Mouse (Mus musculus): ENCODE measurements around the gene Katnal1. TPM values are rescaled to one million over a fixed set of nuclear protein-coding genes. Genes with fewer than 3 reads are reported as not detected.

Gene Katnal1
- polyA plus RNA-seq, 1 experiment from 2014 or later = 24.2 TPM

DNA sequence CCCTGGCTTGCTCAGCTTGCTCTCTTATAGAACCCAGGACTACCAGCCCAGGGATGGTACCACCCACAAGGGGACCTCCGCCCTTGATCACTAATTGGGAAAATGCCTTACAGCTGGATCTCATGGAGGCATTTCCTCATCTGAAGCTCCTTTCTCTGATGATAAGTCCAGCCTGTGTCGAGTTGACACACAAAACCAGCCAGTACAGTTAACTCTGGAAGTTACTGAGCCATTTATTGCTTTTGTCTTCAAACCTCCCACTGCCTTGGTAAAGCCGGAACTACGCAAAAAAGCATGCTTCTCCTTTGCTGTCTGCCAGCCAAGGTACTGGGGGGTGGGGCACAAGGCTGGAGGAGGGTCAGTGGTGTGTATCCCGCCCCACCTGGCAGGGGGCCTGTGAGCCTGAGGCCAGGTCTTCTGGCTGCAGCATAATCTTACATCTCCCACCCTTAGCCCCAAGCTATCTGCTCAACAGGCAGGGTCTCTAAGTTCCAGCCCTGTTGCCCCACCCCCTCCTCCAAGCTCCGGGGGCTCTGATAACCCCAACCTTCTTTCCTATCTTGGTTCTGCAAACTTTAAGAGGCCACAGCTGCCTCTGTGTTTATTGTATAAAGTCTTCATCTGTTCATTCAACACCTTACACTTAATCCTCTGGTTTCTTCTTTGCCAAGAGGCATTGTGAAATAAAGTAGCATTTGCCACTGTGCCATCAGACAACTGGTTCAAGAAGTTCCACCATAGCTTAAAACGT lies 6.1 kb upstream of the Katnal1 start:
- 56% methylated on average over 7 of the region's 7 CpGs for WGBS

DNA sequence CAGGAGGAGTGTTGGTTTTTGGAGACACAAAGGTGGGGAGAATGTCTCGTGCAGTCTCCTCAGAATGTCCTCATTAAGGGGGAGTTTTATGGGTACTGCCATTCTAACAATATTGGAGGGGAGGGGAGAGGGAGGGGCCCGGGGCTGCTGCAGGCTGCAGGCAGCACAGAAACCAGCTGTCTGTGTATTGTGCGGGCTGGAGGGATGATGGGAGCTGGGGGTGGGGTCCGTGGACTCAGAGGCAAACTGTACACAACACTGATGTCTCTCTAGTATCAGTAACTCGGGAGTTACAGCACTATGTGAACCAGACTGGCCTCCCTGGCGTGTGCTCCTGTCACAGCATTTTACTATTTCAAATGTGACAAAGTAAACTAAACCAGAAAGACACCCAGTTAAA lies 5.3 kb upstream of the Katnal1 start:
- no peak for DNase-seq (ENCODE audit: low spot score)
- H3K27ac ChIP-seq (replicated peaks) = no peak overlapping the region

More for the DNA sequence above, 6.1 kb upstream of the Katnal1 start:
- Histone ChIP-seq H3K9me3 (replicated peaks) (no peaks in the 10 kb centered on the region; the same call in 1 of the 2 replicates), H3K27me3 (ENCODE audit: low read depth, poor library complexity, severe bottlenecking) (no peaks in the 10 kb centered on the region), H3K4me1 (peaks cover 15% of the 10 kb centered on the region), H3K4me3 (no peak overlapping the region), H3K27ac (replicated peaks) (peak overlapping the region; percentile 13; the same call in 1 of the 2 replicates), H3K36me3 (no peaks in the 10 kb centered on the region)
- no peak for DNase-seq (ENCODE audit: low spot score)

GRCm38 (mm10) chr5:148933767-148934166 lies 4.6 kb upstream of the Katnal1 start:
- no peaks in the 10 kb centered on the region for H3K27me3 ChIP-seq (ENCODE audit: low read depth, poor library complexity, severe bottlenecking)
- WGBS = 76% methylated on average over 8 of the region's 8 CpGs
- H3K9me3 ChIP-seq (replicated peaks) = no peaks in the 10 kb centered on the region; the same call in 1 of the 2 replicates
- H3K4me1 ChIP-seq = peaks cover 14% of the 10 kb centered on the region
- no peak overlapping the region for H3K27ac ChIP-seq (replicated peaks)
- no peak for DNase-seq (ENCODE audit: low spot score)
- no peaks in the 10 kb centered on the region for H3K36me3 ChIP-seq
- H3K4me3 ChIP-seq = no peak overlapping the region

More for the DNA sequence above, 5.3 kb upstream of the Katnal1 start:
- 83% methylated on average over 6 of the region's 6 CpGs for WGBS
- Histone ChIP-seq H3K27me3 (ENCODE audit: low read depth, poor library complexity, severe bottlenecking) (no peaks in the 10 kb centered on the region), H3K4me1 (peaks cover 7% of the 10 kb centered on the region), H3K4me3 (no peak overlapping the region), H3K9me3 (replicated peaks) (no peaks in the 10 kb centered on the region; the same call in 1 of the 2 replicates), H3K36me3 (no peaks in the 10 kb centered on the region)

GRCm38 (mm10) chr5:148931301-148931700 lies 2.2 kb upstream of the Katnal1 start:
- 91% methylated on average over 1 of the region's 1 CpGs for WGBS
- H3K36me3 ChIP-seq = peaks cover 6% of the 10 kb centered on the region

DNA sequence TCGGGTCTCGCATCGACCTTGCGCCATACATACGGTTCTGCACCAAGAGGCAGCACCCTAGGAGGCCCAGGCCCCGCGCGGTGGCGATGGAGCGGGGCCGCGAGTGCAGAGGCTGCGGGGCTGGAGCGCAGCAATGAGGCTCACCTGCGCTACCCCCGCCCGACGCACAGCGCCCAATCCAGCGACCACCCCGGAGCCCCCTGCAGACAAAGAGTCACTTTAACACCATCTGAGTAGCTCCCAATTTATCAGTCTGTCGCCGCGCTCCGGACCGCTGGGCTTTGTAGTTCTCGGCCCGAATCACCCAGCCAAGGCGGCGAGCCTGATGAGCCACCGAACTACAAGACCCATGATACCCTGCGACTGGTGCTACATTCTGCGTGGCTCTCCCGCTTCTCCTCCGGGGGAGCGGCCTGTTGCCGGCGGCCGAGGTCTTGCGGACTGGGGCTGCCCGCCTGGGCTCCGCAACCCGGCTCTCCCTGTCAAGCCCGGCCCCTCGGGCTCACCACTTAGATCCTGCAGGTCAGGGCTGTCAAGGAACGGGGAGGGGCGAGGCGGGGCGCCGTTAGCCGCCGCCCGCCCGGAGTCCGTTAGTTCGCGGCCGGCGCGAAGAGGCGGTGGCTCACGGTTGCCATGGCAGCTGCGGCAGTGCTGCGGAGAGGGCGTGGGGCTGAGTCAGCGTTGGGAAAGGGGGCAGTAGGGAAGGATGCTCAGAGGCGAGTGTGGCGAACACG lies 571 bp downstream of the Katnal1 start:
- peak; percentile 97 for DNase-seq (ENCODE audit: low spot score)
- peak overlapping the region; percentile 98 for H3K27ac ChIP-seq (replicated peaks)
- under 1% methylated on average over 69 of the region's 69 CpGs for WGBS
- no peaks in the 10 kb centered on the region for H3K27me3 ChIP-seq (ENCODE audit: low read depth, poor library complexity, severe bottlenecking)
- no peaks in the 10 kb centered on the region; the same call in 1 of the 2 replicates for H3K9me3 ChIP-seq (replicated peaks)
- H3K4me1 ChIP-seq = peaks cover 19% of the 10 kb centered on the region
- H3K4me3 ChIP-seq = peak overlapping the region; percentile 72
- peaks cover 24% of the 10 kb centered on the region for H3K36me3 ChIP-seq

More at GRCm38 (mm10) chr5:148931301-148931700, 2.2 kb upstream of the Katnal1 start:
- no peaks in the 10 kb centered on the region; the same call in 1 of the 2 replicates for H3K9me3 ChIP-seq (replicated peaks)
- H3K27me3 ChIP-seq (ENCODE audit: low read depth, poor library complexity, severe bottlenecking) = no peaks in the 10 kb centered on the region
- H3K27ac ChIP-seq (replicated peaks) = no peak overlapping the region
- DNase-seq (ENCODE audit: low spot score) = no peak
- no peak overlapping the region for H3K4me3 ChIP-seq
- peaks cover 26% of the 10 kb centered on the region for H3K4me1 ChIP-seq

- H3K36me3 ChIP-seq = peaks cover 24% of the 10 kb centered on the region
- DNase-seq (ENCODE audit: low spot score) = no peak
- H3K27me3 ChIP-seq (ENCODE audit: low read depth, poor library complexity, severe bottlenecking) = no peaks in the 10 kb centered on the region
- H3K4me1 ChIP-seq = peaks cover 19% of the 10 kb centered on the region
- peak overlapping the region; percentile 98 for H3K27ac ChIP-seq (replicated peaks)
- peak overlapping the region; percentile 72 for H3K4me3 ChIP-seq
- WGBS = 69% methylated on average over 5 of the region's 5 CpGs
- no peaks in the 10 kb centered on the region; the same call in 1 of the 2 replicates for H3K9me3 ChIP-seq (replicated peaks)
These were observed 1.4 kb downstream of the Katnal1 start for GRCm38 (mm10) chr5:148927717-148928223.

DNA sequence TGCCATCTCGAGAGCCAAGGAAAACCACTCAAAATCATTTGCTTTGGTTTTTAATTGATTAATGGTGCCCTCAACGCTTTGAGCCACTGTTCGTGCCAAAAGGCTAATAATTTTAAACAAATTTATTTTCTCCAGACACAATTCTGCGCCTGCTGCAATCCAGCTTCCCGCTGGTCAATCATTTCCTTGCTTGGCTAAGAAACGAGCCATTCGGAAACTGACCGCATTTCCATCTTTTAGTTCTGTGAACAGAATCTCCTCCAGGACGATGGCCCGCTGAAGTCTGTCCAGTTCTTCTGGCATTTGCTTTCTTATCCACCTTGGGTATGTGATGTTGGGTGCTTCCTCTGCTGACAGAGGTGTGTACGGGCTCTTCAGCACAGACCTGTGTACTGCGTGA lies 4.5 kb downstream of the Katnal1 start:
- Histone ChIP-seq H3K4me1 (peaks cover 19% of the 10 kb centered on the region), H3K4me3 (no peak overlapping the region), H3K27me3 (ENCODE audit: low read depth, poor library complexity, severe bottlenecking) (no peaks in the 10 kb centered on the region), H3K9me3 (replicated peaks) (no peaks in the 10 kb centered on the region), H3K36me3 (peaks cover 39% of the 10 kb centered on the region), H3K27ac (replicated peaks) (no peak overlapping the region)
- 97% methylated on average over 12 of the region's 12 CpGs for WGBS
- DNase-seq (ENCODE audit: low spot score) = no peak

GRCm38 (mm10) chr5:148924051-148924450 lies 5.1 kb downstream of the Katnal1 start:
- no peaks in the 10 kb centered on the region for H3K9me3 ChIP-seq (replicated peaks)
- no peaks in the 10 kb centered on the region for H3K27me3 ChIP-seq (ENCODE audit: low read depth, poor library complexity, severe bottlenecking)
- no peak overlapping the region for H3K27ac ChIP-seq (replicated peaks)
- peaks cover 44% of the 10 kb centered on the region for H3K36me3 ChIP-seq
- no peak overlapping the region for H3K4me3 ChIP-seq
- 88% methylated on average over 9 of the region's 9 CpGs for WGBS
- H3K4me1 ChIP-seq = peaks cover 15% of the 10 kb centered on the region
- DNase-seq (ENCODE audit: low spot score) = no peak

- no peak for DNase-seq (ENCODE audit: low spot score)
- Histone ChIP-seq H3K4me3 (no peak overlapping the region), H3K27ac (replicated peaks) (no peak overlapping the region), H3K27me3 (ENCODE audit: low read depth, poor library complexity, severe bottlenecking) (no peaks in the 10 kb centered on the region), H3K9me3 (replicated peaks) (no peaks in the 10 kb centered on the region), H3K4me1 (peaks cover 12% of the 10 kb centered on the region), H3K36me3 (peaks cover 51% of the 10 kb centered on the region)
- 90% methylated on average over 10 of the region's 10 CpGs for WGBS
These were observed 5.7 kb downstream of the Katnal1 start for GRCm38 (mm10) chr5:148923408-148923807.

- no peak overlapping the region for H3K27ac ChIP-seq (replicated peaks)
- WGBS = 83% methylated on average over 5 of the region's 5 CpGs
- H3K36me3 ChIP-seq = peaks cover 57% of the 10 kb centered on the region
- H3K9me3 ChIP-seq (replicated peaks) = no peaks in the 10 kb centered on the region
- H3K27me3 ChIP-seq (ENCODE audit: low read depth, poor library complexity, severe bottlenecking) = no peaks in the 10 kb centered on the region
- no peak for DNase-seq (ENCODE audit: low spot score)
- peaks cover 10% of the 10 kb centered on the region for H3K4me1 ChIP-seq
- H3K4me3 ChIP-seq = no peak overlapping the region
These were observed 6.3 kb downstream of the Katnal1 start for GRCm38 (mm10) chr5:148922773-148923172.

DNA sequence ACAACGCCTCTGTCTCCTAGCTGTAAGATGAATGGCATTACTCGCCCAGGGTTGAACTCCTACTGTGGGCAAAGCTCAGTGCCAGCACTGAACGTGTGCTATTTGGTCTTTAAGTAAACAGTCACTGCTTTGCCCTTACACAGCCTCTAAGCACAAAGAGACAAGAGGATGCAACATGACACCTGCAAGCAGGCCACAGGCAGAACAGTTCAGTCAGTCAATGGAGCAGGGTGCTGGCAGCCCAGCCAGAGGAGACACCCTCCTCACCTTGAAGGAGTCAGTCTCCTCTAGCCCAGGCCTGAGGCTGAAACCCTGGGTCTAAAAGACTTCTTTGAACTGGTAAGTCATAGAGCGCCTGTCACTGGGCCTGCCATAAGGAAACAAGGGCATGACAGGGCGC lies 11.1 kb downstream of the Katnal1 start:
- DNase-seq (ENCODE audit: low spot score) = no peak
- WGBS = 79% methylated on average over 5 of the region's 5 CpGs
- Histone ChIP-seq H3K27ac (replicated peaks) (no peak overlapping the region), H3K9me3 (replicated peaks) (no peaks in the 10 kb centered on the region), H3K36me3 (peaks cover 73% of the 10 kb centered on the region), H3K4me1 (no peaks in the 10 kb centered on the region), H3K4me3 (no peak overlapping the region), H3K27me3 (ENCODE audit: low read depth, poor library complexity, severe bottlenecking) (no peaks in the 10 kb centered on the region)

DNA sequence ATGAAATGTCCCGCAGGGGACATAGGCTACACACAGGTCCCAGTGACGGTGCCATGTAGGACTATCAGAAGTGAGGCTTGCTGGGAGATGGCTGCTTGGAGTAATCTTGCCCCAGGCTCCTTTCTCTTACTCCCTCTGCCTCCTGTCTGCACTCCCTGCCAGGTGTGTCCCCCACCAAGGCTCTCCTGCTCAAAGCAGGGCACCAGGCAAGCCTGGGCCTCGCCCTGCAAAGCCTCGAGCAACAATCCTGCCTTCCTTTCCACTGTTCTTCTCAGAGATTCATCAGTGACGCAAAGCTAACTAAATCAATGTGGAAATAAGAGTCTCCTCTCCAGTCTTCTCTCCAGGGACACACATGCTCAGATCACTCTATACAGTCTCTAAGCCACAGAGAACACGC lies 12.3 kb downstream of the Katnal1 start:
- H3K4me1 ChIP-seq = no peaks in the 10 kb centered on the region; the same call in 1 of the 2 replicates
- no peak overlapping the region for H3K4me3 ChIP-seq
- no peak overlapping the region for H3K27ac ChIP-seq (replicated peaks)
- no peaks in the 10 kb centered on the region for H3K9me3 ChIP-seq (replicated peaks)
- no peaks in the 10 kb centered on the region for H3K27me3 ChIP-seq (ENCODE audit: low read depth, poor library complexity, severe bottlenecking)
- WGBS = 90% methylated on average over 6 of the region's 6 CpGs
- no peak for DNase-seq (ENCODE audit: low spot score)
- H3K36me3 ChIP-seq = peaks cover 86% of the 10 kb centered on the region

DNA sequence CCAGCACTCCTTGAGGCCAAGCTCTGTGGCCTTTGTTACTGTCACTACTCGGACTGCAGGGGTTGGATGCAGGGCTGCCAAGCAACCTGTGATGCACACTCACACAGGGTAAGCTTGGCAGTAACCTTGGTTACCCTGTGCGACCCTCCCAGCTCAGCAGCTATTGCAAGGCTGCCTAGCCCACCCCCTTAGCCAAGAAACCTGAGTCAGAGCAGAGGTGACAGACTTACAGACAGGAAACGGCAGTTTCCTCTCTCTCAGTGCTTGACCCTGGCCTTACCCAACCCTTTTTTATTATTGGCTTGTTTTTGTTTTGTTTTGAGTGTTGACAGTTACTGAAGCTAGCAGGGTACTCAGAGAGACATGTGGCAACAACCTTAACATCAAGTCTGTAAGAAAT lies 16.9 kb downstream of the Katnal1 start:
- no peak overlapping the region for H3K27ac ChIP-seq (replicated peaks)
- WGBS = 68% methylated on average over 3 of the region's 3 CpGs
- H3K27me3 ChIP-seq (ENCODE audit: low read depth, poor library complexity, severe bottlenecking) = no peaks in the 10 kb centered on the region
- DNase-seq (ENCODE audit: low spot score) = no peak
- H3K36me3 ChIP-seq = peaks cover 76% of the 10 kb centered on the region
- no peaks in the 10 kb centered on the region for H3K9me3 ChIP-seq (replicated peaks)
- H3K4me1 ChIP-seq = peaks cover 22% of the 10 kb centered on the region
- no peak overlapping the region for H3K4me3 ChIP-seq

Measured in midbrain, embryonic 10.5 days (tissue).